Mouse (Mus musculus) lung, postnatal 0 days (tissue): ENCODE measurements around the gene Cd70. TPM values are rescaled to one million over a fixed set of nuclear protein-coding genes. Genes with fewer than 3 reads are reported as not detected.

Experiments used
- ATAC-seq: fragments of 200-750 bp; cut with Nextera tagmentation; 2 replicates; pipeline ENCODE4 v1.8.0; 2017; ENCODE audit warnings: moderate library complexity
- DNase-seq: peaks from one replicate; pipeline ENCODE4 v3.0.0-alpha.2; 2016; ENCODE audit warnings: low spot score
- H3K27ac ChIP-seq: fragments of 300-500 bp; sonication (generic); 2 replicates; pipeline ENCODE4 v1.5.1; 2014; ENCODE audit warnings: antibody characterized with exemption, mild to moderate bottlenecking, low read length, mixed read lengths
- H3K27me3 ChIP-seq: fragments of 300-500 bp; sonication (generic); replicated peaks from 2 replicates; pipeline ENCODE4 v1.6.1; 2014; ENCODE audit warnings: low read length, mixed read lengths; ENCODE audit not compliant: insufficient read depth
- H3K36me3 ChIP-seq: fragments of 300-500 bp; sonication (generic); 2 replicates; pipeline ENCODE4 v1.6.1; 2014; ENCODE audit warnings: low read length, mixed read lengths; ENCODE audit not compliant: insufficient read depth
- H3K4me1 ChIP-seq: fragments of 300-500 bp; sonication (generic); 2 replicates; pipeline ENCODE4 v1.6.1; 2014; ENCODE audit warnings: antibody characterized with exemption, low read depth, low read length, mixed read lengths; ENCODE audit not compliant: insufficient read depth
- H3K4me2 ChIP-seq: fragments of 300-500 bp; sonication (generic); replicated peaks from 2 replicates; pipeline ENCODE4 v1.6.1; 2014; ENCODE audit warnings: low read depth, mild to moderate bottlenecking, low read length, moderate library complexity, mixed read lengths
- H3K4me3 ChIP-seq: fragments of 300-500 bp; sonication (generic); 2 replicates; pipeline ENCODE4 v1.5.1; 2014; ENCODE audit warnings: low read depth, low read length
- H3K9ac ChIP-seq: fragments of 300-500 bp; sonication (generic); replicated peaks from 2 replicates; pipeline ENCODE4 v1.6.1; 2014; ENCODE audit warnings: low read depth, mild to moderate bottlenecking
- H3K9me3 ChIP-seq: fragments of 300-500 bp; sonication (generic); 2 replicates; pipeline ENCODE4 v1.6.1; 2016; ENCODE audit warnings: low read length, mixed read lengths
- CTCF ChIP-seq: IDR thresholded peaks from 2 replicates; pipeline ENCODE4 v1.5.1; 2016; ENCODE audit warnings: antibody characterized with exemption, mild to moderate bottlenecking
- EP300 ChIP-seq: IDR thresholded peaks from 2 replicates; pipeline ENCODE4 v1.6.1; 2016; ENCODE audit warnings: antibody characterized with exemption, mild to moderate bottlenecking, control low read depth
- WGBS: fragments of 180-500 bp; shearing (Covaris S2); extraction: QIAGEN DNeasy Blood & Tissue Kit; methylation state at CpG from one replicate; pipeline ENCODE4 v1.1.7; 2014; 5-methylcytosine and 5-hydroxymethylcytosine counted together
- polyA plus RNA-seq: library from polyadenylated mRNA; unstranded; fragments of >200 nt; fragmentation: Nextera tagmentation; extraction: Ambion mirVana; gene quantifications from 2 replicates; pipeline ENCODE4 v1.2.1, GENCODE M21; 2015

Gene Cd70
- polyA plus RNA-seq, 1 experiment from 2014 or later, result not detected

DNA sequence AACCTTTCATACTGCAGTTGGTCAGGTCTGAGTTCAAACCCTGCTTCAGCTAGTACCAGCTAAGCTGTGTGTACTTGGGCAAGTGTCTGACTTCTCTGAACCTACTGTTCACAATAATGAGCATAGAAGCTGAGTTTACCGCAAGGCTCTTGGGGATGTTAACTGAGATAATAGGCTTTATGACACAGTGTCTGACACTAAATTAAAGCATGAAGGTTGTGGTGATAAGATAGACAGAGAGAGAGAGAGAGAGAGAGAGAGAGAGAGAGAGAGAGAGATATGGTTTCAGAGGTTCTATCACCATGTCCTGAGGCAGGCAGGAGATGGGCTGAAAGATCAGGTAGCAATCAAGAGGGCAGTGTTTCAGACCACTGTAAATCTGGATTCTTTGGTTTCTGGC is 39.6 kb downstream of the Cd70 start:
- Histone ChIP-seq H3K27ac (no peak overlapping the region), H3K36me3 (no peaks in the 10 kb centered on the region), H3K27me3 (no peaks in the 10 kb centered on the region), H3K4me3 (no peak overlapping the region), H3K9me3 (no peaks in the 10 kb centered on the region), H3K9ac (no peak overlapping the region), H3K4me1 (no peaks in the 10 kb centered on the region), H3K4me2 (no peak overlapping the region)
- no peak for ATAC-seq
- no peak for DNase-seq
- TF ChIP-seq EP300 (no peak), CTCF (no peak)
- WGBS, result 76% methylated on average over 1 of the region's 1 CpGs

DNA sequence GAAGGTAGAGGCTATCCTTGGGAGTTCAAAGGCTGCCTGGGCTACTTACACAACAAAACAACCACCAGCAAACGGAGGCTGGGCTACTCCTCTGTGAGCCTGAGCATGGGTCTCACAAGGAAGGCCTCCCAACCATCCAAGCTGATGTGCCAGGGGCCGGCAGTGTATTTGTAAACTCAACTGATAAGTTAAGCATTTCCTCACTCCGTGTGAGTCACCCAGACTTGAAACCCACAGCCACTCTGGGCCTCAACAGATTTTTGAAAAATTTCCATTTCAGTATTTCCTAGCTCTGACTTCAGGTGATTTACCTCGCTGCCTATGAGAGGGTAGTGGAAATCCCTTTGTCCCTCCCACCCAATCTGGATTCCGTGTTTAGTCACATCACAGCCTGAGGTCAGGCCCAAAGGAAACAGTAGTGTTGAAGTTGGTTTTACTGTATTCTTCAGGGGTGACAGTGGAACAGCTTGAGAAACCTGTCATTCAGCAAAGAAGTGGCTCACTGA is 40.9 kb downstream of the Cd70 start:
- no peak overlapping the region for H3K4me3 ChIP-seq
- H3K9ac ChIP-seq, result no peak overlapping the region
- no peaks in the 10 kb centered on the region for H3K4me1 ChIP-seq
- peak; percentile 29 for DNase-seq
- H3K4me2 ChIP-seq, result no peak overlapping the region
- WGBS, result 30% methylated on average over 5 of the region's 5 CpGs
- no peak; the same call in 1 of the 2 replicates for ATAC-seq
- H3K9me3 ChIP-seq, result no peaks in the 10 kb centered on the region
- no peaks in the 10 kb centered on the region for H3K27me3 ChIP-seq
- H3K27ac ChIP-seq, result no peak overlapping the region
- TF ChIP-seq CTCF (no peak), EP300 (no peak)
- H3K36me3 ChIP-seq, result no peaks in the 10 kb centered on the region

DNA sequence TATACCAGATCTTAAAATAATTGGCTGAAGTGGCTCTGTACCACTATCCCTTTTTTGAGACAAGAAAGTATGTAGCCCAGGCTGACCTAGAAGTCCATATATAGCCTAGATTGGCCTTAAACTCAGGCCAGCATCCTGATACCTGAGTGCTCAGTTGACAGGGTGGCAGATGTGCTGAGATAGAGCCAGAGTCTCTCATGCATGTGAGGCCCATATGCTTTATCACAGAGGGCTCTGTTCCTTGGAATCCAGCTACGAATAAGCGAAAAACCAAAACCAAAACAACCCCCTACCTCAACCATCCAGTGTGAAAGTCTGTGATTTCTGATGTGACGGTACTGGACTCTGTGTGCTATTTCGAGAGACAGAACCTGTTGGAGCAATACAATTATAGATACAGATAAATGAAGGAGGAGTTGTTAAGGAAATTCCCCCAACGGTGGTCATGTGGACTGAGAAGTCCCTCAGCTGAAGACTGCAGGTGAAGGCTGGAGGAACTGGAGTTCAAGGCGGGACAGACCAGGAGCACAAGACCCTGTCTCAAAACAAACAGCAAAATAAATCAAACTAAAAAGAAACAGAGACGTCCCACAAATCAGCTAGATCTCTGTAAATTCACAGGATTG is 41.4 kb downstream of the Cd70 start:
- Histone ChIP-seq H3K27me3 (no peaks in the 10 kb centered on the region), H3K4me1 (no peaks in the 10 kb centered on the region), H3K4me2 (no peak overlapping the region), H3K9me3 (no peaks in the 10 kb centered on the region), H3K36me3 (no peaks in the 10 kb centered on the region), H3K4me3 (no peak overlapping the region), H3K27ac (no peak overlapping the region), H3K9ac (no peak overlapping the region)
- WGBS, result 78% methylated on average over 7 of the region's 7 CpGs
- TF ChIP-seq CTCF, result no peak
- TF ChIP-seq EP300, result no peak
- DNase-seq (no peak), ATAC-seq (no peak)

DNA sequence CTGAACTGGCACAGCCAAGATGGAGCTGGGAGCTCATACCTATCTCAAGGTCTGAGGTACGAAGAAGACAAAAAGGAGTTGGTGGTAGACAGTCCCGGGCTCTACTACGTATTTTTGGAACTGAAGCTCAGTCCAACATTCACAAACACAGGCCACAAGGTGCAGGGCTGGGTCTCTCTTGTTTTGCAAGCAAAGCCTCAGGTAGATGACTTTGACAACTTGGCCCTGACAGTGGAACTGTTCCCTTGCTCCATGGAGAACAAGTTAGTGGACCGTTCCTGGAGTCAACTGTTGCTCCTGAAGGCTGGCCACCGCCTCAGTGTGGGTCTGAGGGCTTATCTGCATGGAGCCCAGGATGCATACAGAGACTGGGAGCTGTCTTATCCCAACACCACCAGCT is 42.5 kb downstream of the Cd70 start:
- H3K27ac ChIP-seq, result no peak overlapping the region
- H3K9ac ChIP-seq, result no peak overlapping the region
- ATAC-seq, result no peak
- no peaks in the 10 kb centered on the region for H3K4me1 ChIP-seq
- no peaks in the 10 kb centered on the region for H3K9me3 ChIP-seq
- TF ChIP-seq EP300, result no peak
- TF ChIP-seq CTCF, result no peak
- no peaks in the 10 kb centered on the region for H3K36me3 ChIP-seq
- H3K4me3 ChIP-seq, result no peak overlapping the region
- H3K27me3 ChIP-seq, result no peaks in the 10 kb centered on the region
- 88% methylated on average over 5 of the region's 5 CpGs for WGBS
- DNase-seq, result no peak
- H3K4me2 ChIP-seq, result no peak overlapping the region

DNA sequence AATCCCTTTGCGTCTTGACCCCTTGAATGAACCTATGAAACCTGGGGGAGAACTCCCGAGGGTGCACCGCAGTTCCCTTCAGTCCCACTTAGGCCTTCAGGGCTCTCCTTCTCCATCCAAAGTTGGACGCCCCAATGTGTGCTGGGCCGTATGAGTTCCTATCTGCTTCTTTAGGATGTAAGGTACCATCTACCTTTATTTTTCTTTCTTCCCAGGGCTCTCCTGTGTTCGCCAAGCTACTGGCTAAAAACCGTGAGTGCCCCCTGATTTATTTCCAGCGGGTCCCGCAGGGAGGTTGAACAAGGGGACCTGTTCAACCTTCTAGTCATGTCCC is 43.6 kb downstream of the Cd70 start:
- Histone ChIP-seq H3K27ac (no peak overlapping the region), H3K27me3 (no peaks in the 10 kb centered on the region), H3K4me1 (no peaks in the 10 kb centered on the region), H3K9me3 (no peaks in the 10 kb centered on the region), H3K36me3 (no peaks in the 10 kb centered on the region), H3K4me3 (peak overlapping the region; percentile 51; the same call in 1 of the 2 replicates), H3K9ac (no peak overlapping the region), H3K4me2 (peak overlapping the region; percentile 87)
- ATAC-seq (no peak), DNase-seq (no peak)
- 14% methylated on average over 9 of the region's 9 CpGs for WGBS
- TF ChIP-seq EP300, result no peak
- no peak for TF ChIP-seq CTCF

DNA sequence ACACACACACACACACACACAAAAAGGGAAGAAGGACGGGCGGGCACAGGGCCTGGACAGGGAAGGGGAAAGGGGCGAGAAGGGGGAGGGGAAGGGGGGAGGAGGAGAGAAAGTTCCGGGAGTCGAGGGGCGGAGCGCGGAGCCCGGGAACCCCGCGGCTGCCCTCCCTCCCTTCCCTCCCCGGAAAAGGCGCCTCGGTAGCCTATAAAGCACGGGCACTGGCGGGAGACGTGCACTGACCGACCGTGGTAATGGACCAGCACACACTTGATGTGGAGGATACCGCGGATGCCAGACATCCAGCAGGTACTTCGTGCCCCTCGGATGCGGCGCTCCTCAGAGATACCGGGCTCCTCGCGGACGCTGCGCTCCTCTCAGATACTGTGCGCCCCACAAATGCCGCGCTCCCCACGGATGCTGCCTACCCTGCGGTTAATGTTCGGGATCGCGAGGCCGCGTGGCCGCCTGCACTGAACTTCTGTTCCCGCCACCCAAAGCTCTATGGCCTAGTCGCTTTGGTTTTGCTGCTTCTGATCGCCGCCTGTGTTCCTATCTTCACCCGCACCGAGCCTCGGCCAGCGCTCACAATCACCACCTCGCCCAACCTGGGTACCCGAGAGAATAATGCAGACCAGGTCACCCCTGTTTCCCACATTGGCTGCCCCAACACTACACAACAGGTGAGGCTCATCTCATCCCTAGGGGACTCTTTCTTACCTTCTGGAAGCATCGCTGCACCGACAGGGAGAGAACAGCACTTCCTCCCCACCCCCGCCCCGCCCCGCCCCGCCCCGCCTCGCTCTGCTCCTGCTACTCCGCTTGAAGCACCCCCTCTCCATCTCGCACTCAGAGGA is 44.2 kb downstream of the Cd70 start, which contains the start of gene Tnfsf9:
Tnfsf9 (plus strand) TSS at position 145 of the 854 bp plus-strand sequence.
- H3K9ac ChIP-seq, result peak within 1 kb of the TSS; percentile 41
- H3K27me3 ChIP-seq, result no peaks in the 10 kb centered on the region
- peak; percentile 58 for DNase-seq
- WGBS, result 0% methylated on average over 43 of the region's 61 CpGs
- peak; percentile 77 for ATAC-seq
- peak within 1 kb of the TSS; percentile 87 for H3K4me2 ChIP-seq
- no peaks in the 10 kb centered on the region for H3K4me1 ChIP-seq
- no peak within 1 kb of the TSS for H3K27ac ChIP-seq
- TF ChIP-seq EP300 (no peak), CTCF (no peak)
- H3K36me3 ChIP-seq, result no peaks in the 10 kb centered on the region
- no peaks in the 10 kb centered on the region for H3K9me3 ChIP-seq
- H3K4me3 ChIP-seq, result peak within 1 kb of the TSS; percentile 51
